In the genomic region with DNA sequence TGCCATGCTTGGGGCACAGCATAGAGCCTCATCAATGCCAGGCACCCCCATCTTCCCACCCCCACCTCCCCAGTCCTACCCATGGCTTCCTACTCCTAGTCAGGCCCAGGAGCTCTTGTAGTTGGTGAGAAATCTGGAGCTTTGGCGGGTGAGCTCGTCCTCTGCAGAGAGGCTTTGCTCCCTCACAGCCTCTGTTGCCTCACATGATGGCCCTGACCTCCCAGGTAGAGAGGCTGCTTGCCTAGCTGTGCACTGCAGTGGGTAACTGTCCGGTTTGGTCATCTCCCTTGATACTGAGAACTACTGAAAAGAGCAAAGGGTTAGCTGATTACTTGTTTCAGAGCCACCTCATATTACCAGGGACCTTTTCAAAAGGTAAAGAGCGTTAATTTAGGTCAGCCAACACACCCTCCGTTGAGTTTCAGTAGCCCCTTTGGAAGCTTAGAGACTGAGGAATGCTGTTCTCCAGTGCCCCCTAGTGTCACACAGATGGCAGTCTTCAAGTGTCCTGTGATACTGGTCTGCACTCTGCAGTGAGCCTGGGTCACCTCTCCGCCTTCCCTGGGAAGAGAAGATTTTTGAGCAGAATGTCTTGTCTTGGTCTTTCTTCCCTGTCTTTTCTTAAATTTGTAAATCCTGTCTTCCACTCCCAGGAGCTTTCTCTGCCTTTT, we compare ENCODE assay signal across 8 mouse cellular contexts. TPM values are rescaled to one million over a fixed set of nuclear protein-coding genes. Genes with fewer than 3 reads are reported as not detected.
DNase-seq lines count a peak whose midpoint lies in the region; ATAC-seq and TF ChIP-seq lines count a peak whose summit lies in the region.

No protein-coding gene starts in this region.

- DNase-seq in forebrain, embryonic 14.5 days (ENCODE audit: low spot score) = peak; percentile 73
- DNase-seq in 3T3-L1 (ENCODE audit: low read depth, low spot score) = peak; percentile 65
- peak; percentile 81 for DNase-seq in brain, embryonic 14.5 days (ENCODE audit: low read depth)
- peak; percentile 58 for DNase-seq in forelimb bud, embryonic 11.5 days (ENCODE audit: low read depth, low spot score)
- peak; percentile 50 to 68 for DNase-seq in kidney, postnatal 4 days
- DNase-seq in spleen, postnatal 14 days (ENCODE audit: low spot score in 2 of 2) = no peak

- 44% methylated on average over 6 of the region's 6 CpGs for WGBS in forebrain, embryonic 14.5 days
- WGBS in forebrain, embryonic 12.5 days = 42% methylated on average over 6 of the region's 6 CpGs
- WGBS in neural tube, embryonic 15.5 days = 45% methylated on average over 6 of the region's 6 CpGs

- H3K27me3 ChIP-seq in forebrain, embryonic 14.5 days (replicated peaks; ENCODE audit: control insufficient read depth, insufficient read depth, low read length) = no peaks in the 10 kb centered on the region
- H3K27me3 ChIP-seq in forebrain, embryonic 12.5 days = no peaks in the 10 kb centered on the region
- no peaks in the 10 kb centered on the region for H3K27me3 ChIP-seq in neural tube, embryonic 15.5 days (replicated peaks)

- no peaks in the 10 kb centered on the region for H3K4me1 ChIP-seq in forebrain, embryonic 14.5 days (ENCODE audit: control insufficient read depth, insufficient read depth, low read length)
- peaks cover 15% of the 10 kb centered on the region for H3K4me1 ChIP-seq in forebrain, embryonic 12.5 days
- H3K4me1 ChIP-seq in neural tube, embryonic 15.5 days = peaks cover 31% of the 10 kb centered on the region

- H3K4me2 ChIP-seq in forebrain, embryonic 14.5 days (ENCODE audit: low read length) = no peak overlapping the region
- no peak overlapping the region for H3K4me2 ChIP-seq in forebrain, embryonic 12.5 days
- no peak overlapping the region for H3K4me2 ChIP-seq in neural tube, embryonic 15.5 days

- no peak for TF ChIP-seq POLR2A in brain, embryonic 14.5 days (IDR thresholded peaks at IDR 0.05; ENCODE audit: borderline replicate concordance, extremely low read depth, insufficient read depth, insufficient read length, poor library complexity, severe bottlenecking)

- no peaks in the 10 kb centered on the region for H3K9me3 ChIP-seq in forebrain, embryonic 14.5 days (replicated peaks; ENCODE audit: control insufficient read depth, low read length)
- H3K9me3 ChIP-seq in forebrain, embryonic 12.5 days = no peaks in the 10 kb centered on the region
- H3K9me3 ChIP-seq in neural tube, embryonic 15.5 days (replicated peaks) = no peaks in the 10 kb centered on the region

- ATAC-seq in forebrain, embryonic 14.5 days = no peak
- ATAC-seq in forebrain, embryonic 12.5 days (ENCODE audit: low FRiP score) = no peak
- 0 out of 2 replicates have a peak, but pooled peaks have one; percentile 41 for ATAC-seq in neural tube, embryonic 15.5 days (ENCODE audit: low FRiP score)

- H3K27ac ChIP-seq in forebrain, embryonic 14.5 days (ENCODE audit: low read depth, low read length) = no peak overlapping the region
- H3K27ac ChIP-seq in forebrain, embryonic 12.5 days = no peak overlapping the region
- H3K27ac ChIP-seq in neural tube, embryonic 15.5 days (replicated peaks) = no peak overlapping the region

- no peak overlapping the region for H3K9ac ChIP-seq in forebrain, embryonic 14.5 days (ENCODE audit: low read length)
- H3K9ac ChIP-seq in forebrain, embryonic 12.5 days = no peak overlapping the region
- H3K9ac ChIP-seq in neural tube, embryonic 15.5 days (replicated peaks) = no peak overlapping the region

- H3K4me3 ChIP-seq in forebrain, embryonic 14.5 days (ENCODE audit: low read depth, low read length) = no peak overlapping the region
- H3K4me3 ChIP-seq in forebrain, embryonic 12.5 days (replicated peaks) = no peak overlapping the region
- H3K4me3 ChIP-seq in neural tube, embryonic 15.5 days (replicated peaks) = no peak overlapping the region

- TF ChIP-seq CTCF in brain, embryonic 14.5 days (IDR thresholded peaks at IDR 0.05; ENCODE audit: borderline replicate concordance, extremely low read depth, insufficient read depth, insufficient read length) = peak; percentile 72; the same call in 1 of the 2 replicates

- peaks cover 7% of the 10 kb centered on the region for H3K36me3 ChIP-seq in forebrain, embryonic 14.5 days (ENCODE audit: control insufficient read depth, insufficient read depth, low read length)
- H3K36me3 ChIP-seq in forebrain, embryonic 12.5 days (replicated peaks) = peaks cover 10% of the 10 kb centered on the region
- peaks cover 4% of the 10 kb centered on the region; the same call in 1 of the 2 replicates for H3K36me3 ChIP-seq in neural tube, embryonic 15.5 days

RNA-seq across cellular contexts. Expression of a gene that starts 16.9 kb away (rescaled TPM):
- polyA plus RNA-seq in forebrain, embryonic 14.5 days (2014; fragmentation: Nextera tagmentation; extraction: Ambion mirVana) = 4.5 and 7.4 TPM in 2 replicates
- polyA plus RNA-seq in forebrain, embryonic 12.5 days (2016; fragmentation: Nextera tagmentation; extraction: Ambion mirVana) = 5.6 TPM in 1 of 2 replicates, not detected in the other
- polyA plus RNA-seq in brain, embryonic 14.5 days (2012; rRNA removed) = 54.5 and 59.3 TPM in 2 replicates
- 3.5 TPM in 1 of 2 replicates, not detected in the other for polyA plus RNA-seq in neural tube, embryonic 15.5 days (2015; fragmentation: Nextera tagmentation; extraction: Ambion mirVana)

RNA-seq across cellular contexts. Expression of a gene that starts 17.4 kb away (rescaled TPM):
- 94.2 and 119 TPM in 2 replicates for polyA plus RNA-seq in forebrain, embryonic 14.5 days (2014; fragmentation: Nextera tagmentation; extraction: Ambion mirVana)
- 167 and 176 TPM in 2 replicates for polyA plus RNA-seq in forebrain, embryonic 12.5 days (2016; fragmentation: Nextera tagmentation; extraction: Ambion mirVana)
- 92.7 and 143 TPM in 2 replicates for polyA plus RNA-seq in brain, embryonic 14.5 days (2012; rRNA removed)
- 121 and 127 TPM in 2 replicates for polyA plus RNA-seq in neural tube, embryonic 15.5 days (2015; fragmentation: Nextera tagmentation; extraction: Ambion mirVana)

Comparison
In these comparisons a context has a peak if more than half of its experiments do, and no peak if none do; other contexts are left out.
1. DNase-seq: peak in forebrain, embryonic 14.5 days (single experiment), 3T3-L1 (single experiment), brain, embryonic 14.5 days (single experiment), forelimb bud, embryonic 11.5 days (single experiment) and kidney, postnatal 4 days (2 of 2); none in spleen, postnatal 14 days (0 of 2).